Mouse (Mus musculus) limb, embryonic 14.5 days (tissue): Measurements from ENCODE around the gene Ankrd36. TPM values are rescaled to one million over a fixed set of nuclear protein-coding genes. Genes with fewer than 3 reads are reported as not detected.

Source experiments
- ATAC-seq: fragments of 200-750 bp; cut with Nextera tagmentation; 2 replicates; pipeline ENCODE4 v1.8.0; 2017; ENCODE audit warnings: low read depth, moderate number of reproducible peaks, moderate TSS enrichment; ENCODE audit not compliant: low FRiP score
- DNase-seq: peaks from one replicate; pipeline ENCODE4 v3.0.0-alpha.2; 2015; ENCODE audit warnings: low spot score
- H3K27ac ChIP-seq: fragments of 300-500 bp; sonication (generic); replicated peaks from 2 replicates; pipeline ENCODE4 v1.5.1; 2014; ENCODE audit warnings: low read depth, mild to moderate bottlenecking, low read length, moderate library complexity, mixed read lengths
- H3K27me3 ChIP-seq: fragments of 300-500 bp; sonication (generic); 2 replicates; pipeline ENCODE4 v1.6.1; 2014; ENCODE audit warnings: low read length, mixed read lengths; ENCODE audit not compliant: control insufficient read depth, insufficient read depth
- H3K36me3 ChIP-seq: fragments of 300-500 bp; sonication (generic); 2 replicates; pipeline ENCODE4 v1.6.1; 2014; ENCODE audit warnings: mild to moderate bottlenecking, low read length, moderate library complexity, mixed read lengths; ENCODE audit not compliant: control insufficient read depth, insufficient read depth
- H3K4me1 ChIP-seq: fragments of 300-500 bp; sonication (generic); 2 replicates; pipeline ENCODE4 v1.6.1; 2014; ENCODE audit warnings: antibody characterized with exemption, low read length, mixed read lengths; ENCODE audit not compliant: control insufficient read depth, insufficient read depth
- H3K4me2 ChIP-seq: fragments of 300-500 bp; sonication (generic); replicated peaks from 2 replicates; pipeline ENCODE4 v1.6.1; 2014; ENCODE audit warnings: low read depth, mild to moderate bottlenecking, low read length, moderate library complexity; ENCODE audit not compliant: severe bottlenecking
- H3K4me3 ChIP-seq: fragments of 300-500 bp; sonication (generic); replicated peaks from 2 replicates; pipeline ENCODE4 v1.5.1; 2014; ENCODE audit warnings: low read length
- H3K9ac ChIP-seq: fragments of 300-500 bp; sonication (generic); 2 replicates; pipeline ENCODE4 v1.6.1; 2014; ENCODE audit warnings: mild to moderate bottlenecking, low read depth, low read length, moderate library complexity; ENCODE audit not compliant: severe bottlenecking
- H3K9me3 ChIP-seq: fragments of 300-500 bp; sonication (generic); 2 replicates; pipeline ENCODE4 v1.6.1; 2016; ENCODE audit warnings: low read length; ENCODE audit not compliant: control insufficient read depth
- POLR2A ChIP-seq: fragments of 200-500 bp; IDR thresholded peaks from 2 replicates; pipeline ENCODE4 v1.8.0; 2012; ENCODE audit warnings: inconsistent platforms, mild to moderate bottlenecking, moderate library complexity, borderline replicate concordance; ENCODE audit not compliant: insufficient read depth, insufficient read length; ENCODE audit errors: extremely low read depth
- WGBS: fragments of 180-500 bp; shearing (Covaris S2); extraction: QIAGEN DNeasy Blood & Tissue Kit; methylation state at CpG from one replicate; pipeline ENCODE4 v1.1.7; 2014; 5-methylcytosine and 5-hydroxymethylcytosine counted together
- polyA plus RNA-seq, 2 experiments: library from polyadenylated mRNA; depleted of rRNA in 1 of 2; stranded (reverse) in 1 of 2; unstranded in 1 of 2; fragments of >200 nt; fragmentation: Nextera tagmentation in 1 of 2; extraction: Ambion mirVana in 1 of 2; gene quantifications; 2 replicates each; pipeline versions ENCODE4 v1.2.1 to v1.2.3; 2012 to 2014

Ankrd36 gene
- polyA plus RNA-seq, 2 experiments: 0.03 TPM; not detected in 1

GRCm38 (mm10) chr11:5707530-5708353 is 138.3 kb downstream of the Ankrd36 start:
- peak; percentile 92; the same call in 1 of the 2 replicates for TF ChIP-seq POLR2A
- Histone ChIP-seq H3K9me3 (no peaks in the 10 kb centered on the region), H3K4me1 (peaks cover 9% of the 10 kb centered on the region), H3K4me3 (peak overlapping the region; percentile 92), H3K27me3 (no peaks in the 10 kb centered on the region), H3K36me3 (peaks cover 18% of the 10 kb centered on the region), H3K9ac (peak overlapping the region; percentile 88), H3K4me2 (peak overlapping the region; percentile 89), H3K27ac (peak overlapping the region; percentile 50)
- DNase-seq: peak; percentile 91
- WGBS: 20% methylated on average over 48 of the region's 50 CpGs
- ATAC-seq: peak; percentile 95

- ATAC-seq (no peak), DNase-seq (no peak)
- H3K9ac ChIP-seq: no peak overlapping the region
- H3K27me3 ChIP-seq: no peaks in the 10 kb centered on the region
- TF ChIP-seq POLR2A: no peak
- peaks cover 44% of the 10 kb centered on the region for H3K36me3 ChIP-seq
- H3K4me1 ChIP-seq: no peaks in the 10 kb centered on the region
- H3K9me3 ChIP-seq: no peaks in the 10 kb centered on the region
- no peak overlapping the region for H3K27ac ChIP-seq
- no peak overlapping the region for H3K4me2 ChIP-seq
- WGBS: 87% methylated on average over 9 of the region's 9 CpGs
- H3K4me3 ChIP-seq: no peak overlapping the region
Measured at GRCm38 (mm10) chr11:5715179-5715578, 145.7 kb downstream of the Ankrd36 start.

GRCm38 (mm10) chr11:5715630-5716105 is 146.2 kb downstream of the Ankrd36 start, which contains the start of gene Mrps24:
Mrps24 (minus strand) TSS chr11:5715680.
- WGBS: 79% methylated on average over 12 of the region's 14 CpGs
- TF ChIP-seq POLR2A: no peak
- Histone ChIP-seq H3K4me3 (no peak within 1 kb of the TSS), H3K27ac (no peak within 1 kb of the TSS), H3K27me3 (no peaks in the 10 kb centered on the region), H3K9me3 (no peaks in the 10 kb centered on the region), H3K36me3 (peaks cover 44% of the 10 kb centered on the region), H3K9ac (no peak within 1 kb of the TSS), H3K4me2 (no peak within 1 kb of the TSS), H3K4me1 (no peaks in the 10 kb centered on the region)
- no peak for ATAC-seq
- no peak for DNase-seq

GRCm38 (mm10) chr11:5716246-5716645 is 146.8 kb downstream of the Ankrd36 start:
- ATAC-seq: no peak
- Histone ChIP-seq H3K4me1 (no peaks in the 10 kb centered on the region), H3K4me2 (no peak overlapping the region), H3K9me3 (no peaks in the 10 kb centered on the region), H3K9ac (no peak overlapping the region), H3K4me3 (no peak overlapping the region), H3K27ac (no peak overlapping the region), H3K27me3 (no peaks in the 10 kb centered on the region), H3K36me3 (peaks cover 49% of the 10 kb centered on the region)
- no peak for TF ChIP-seq POLR2A
- no peak for DNase-seq
- WGBS: 89% methylated on average over 9 of the region's 11 CpGs

- Histone ChIP-seq H3K36me3 (peaks cover 56% of the 10 kb centered on the region), H3K4me3 (no peak overlapping the region), H3K9ac (no peak overlapping the region), H3K4me1 (no peaks in the 10 kb centered on the region), H3K4me2 (no peak overlapping the region), H3K27ac (no peak overlapping the region), H3K9me3 (no peaks in the 10 kb centered on the region), H3K27me3 (no peaks in the 10 kb centered on the region)
- no peak for TF ChIP-seq POLR2A
- no peak for DNase-seq
- 93% methylated on average over 34 of the region's 34 CpGs for WGBS
- ATAC-seq: no peak
Measured at GRCm38 (mm10) chr11:5716938-5717705, 147.6 kb downstream of the Ankrd36 start.
